Mouse (Mus musculus): ENCODE measurements at regions not wholly inside any gene's neighbourhood (a gene's known extent, or its start where the extent isn't known, plus 50 kb on each side); places are given as distances from the start of the nearest gene placed in this dataset.

DNA sequence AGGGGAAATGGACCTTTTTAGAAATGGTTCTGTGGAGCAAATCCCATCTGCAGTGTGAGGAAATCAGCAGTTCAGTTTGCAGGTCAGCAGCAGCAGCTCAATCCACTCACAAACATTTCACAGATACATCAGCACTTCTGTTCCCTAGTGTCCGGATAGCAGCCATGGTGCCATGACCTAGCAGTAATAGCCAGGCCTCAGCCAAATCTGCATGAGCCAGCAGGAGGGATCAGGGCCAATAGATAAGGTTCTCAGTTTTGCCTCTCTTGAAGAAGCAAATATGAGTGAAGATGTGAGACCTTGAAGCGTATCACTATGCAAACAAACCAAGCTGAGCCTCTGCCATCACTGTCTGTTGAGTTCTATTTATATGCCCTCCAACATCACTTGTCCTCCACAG is 380.7 kb upstream of the Chrm3 start:
- H3K9ac ChIP-seq (replicated peaks; ENCODE audit: low read length), result no peak overlapping the region
- no peak for ATAC-seq (ENCODE audit: low FRiP score, low TSS enrichment)
- WGBS, result 83% methylated on average over 2 of the region's 2 CpGs
- H3K36me3 ChIP-seq (ENCODE audit: insufficient read depth, low read length), result no peaks in the 10 kb centered on the region
- H3K4me3 ChIP-seq (ENCODE audit: low read length), result no peak overlapping the region
- no peak overlapping the region for H3K27ac ChIP-seq (ENCODE audit: low read length)
- no peaks in the 10 kb centered on the region for H3K27me3 ChIP-seq (ENCODE audit: insufficient read depth, low read length)
- no peaks in the 10 kb centered on the region for H3K9me3 ChIP-seq (ENCODE audit: low read length)
- H3K4me1 ChIP-seq (ENCODE audit: insufficient read depth, low read length), result no peaks in the 10 kb centered on the region
- no peak overlapping the region for H3K4me2 ChIP-seq (replicated peaks; ENCODE audit: low read depth, low read length)

GRCm38 (mm10) chr13:10725745-10726171 is 365.1 kb upstream of the Chrm3 start:
- no peaks in the 10 kb centered on the region for H3K4me1 ChIP-seq (ENCODE audit: insufficient read depth, low read length)
- no peaks in the 10 kb centered on the region for H3K36me3 ChIP-seq (ENCODE audit: insufficient read depth, low read length)
- H3K27ac ChIP-seq (ENCODE audit: low read length), result no peak overlapping the region
- no peaks in the 10 kb centered on the region for H3K9me3 ChIP-seq (ENCODE audit: low read length)
- no peaks in the 10 kb centered on the region for H3K27me3 ChIP-seq (ENCODE audit: insufficient read depth, low read length)
- no peak overlapping the region for H3K4me3 ChIP-seq (ENCODE audit: low read length)
- no peak overlapping the region for H3K9ac ChIP-seq (replicated peaks; ENCODE audit: low read length)
- no peak for ATAC-seq (ENCODE audit: low FRiP score, low TSS enrichment)
- no peak overlapping the region for H3K4me2 ChIP-seq (replicated peaks; ENCODE audit: low read depth, low read length)
- 55% methylated on average over 3 of the region's 3 CpGs for WGBS

DNA sequence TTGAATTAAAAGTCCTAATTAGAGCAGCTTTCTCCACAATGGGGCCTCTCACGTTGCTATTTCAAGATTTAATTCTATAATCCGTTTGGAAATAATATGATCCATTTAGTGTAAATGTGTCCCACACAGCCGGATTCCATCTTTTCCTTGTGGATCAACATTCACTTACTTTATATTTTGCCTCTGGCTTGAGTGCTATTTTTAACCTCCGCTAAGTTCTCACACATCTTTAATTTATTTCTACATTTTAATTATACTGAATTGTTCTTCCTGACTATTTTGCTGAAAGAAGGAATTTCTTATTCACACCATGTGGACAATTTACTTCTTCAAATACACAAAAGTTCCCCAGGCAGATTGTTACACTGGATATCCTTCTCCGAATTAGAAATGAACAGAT is 364.7 kb upstream of the Chrm3 start:
- Histone ChIP-seq H3K27ac (ENCODE audit: low read length) (no peak overlapping the region), H3K36me3 (ENCODE audit: insufficient read depth, low read length) (no peaks in the 10 kb centered on the region), H3K27me3 (ENCODE audit: insufficient read depth, low read length) (no peaks in the 10 kb centered on the region), H3K4me2 (replicated peaks; ENCODE audit: low read depth, low read length) (no peak overlapping the region), H3K4me1 (ENCODE audit: insufficient read depth, low read length) (no peaks in the 10 kb centered on the region), H3K9me3 (ENCODE audit: low read length) (no peaks in the 10 kb centered on the region), H3K4me3 (ENCODE audit: low read length) (no peak overlapping the region), H3K9ac (replicated peaks; ENCODE audit: low read length) (no peak overlapping the region)
- 56% methylated on average over 5 of the region's 5 CpGs for WGBS
- ATAC-seq (ENCODE audit: low FRiP score, low TSS enrichment), result no peak

DNA sequence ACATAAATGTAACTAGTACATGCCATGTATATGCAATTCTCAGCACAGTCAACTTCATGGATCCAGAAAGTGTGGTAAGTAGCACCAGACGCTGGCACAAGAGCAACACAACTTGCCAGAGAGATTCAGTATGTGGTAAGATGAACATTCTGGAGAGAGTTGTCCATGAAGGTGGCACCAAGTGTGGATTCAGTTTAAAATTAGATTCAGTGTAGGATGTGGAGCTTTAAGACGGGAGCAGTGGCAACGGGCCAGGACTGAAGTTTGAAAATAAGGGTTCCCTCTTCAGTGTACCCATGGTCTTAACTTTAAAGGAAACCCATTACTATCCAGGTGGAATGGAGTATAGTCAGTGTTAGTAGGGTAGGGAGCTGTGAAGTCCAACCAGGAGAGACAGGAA is 360.0 kb upstream of the Chrm3 start:
- ATAC-seq (ENCODE audit: low FRiP score, low TSS enrichment), result no peak
- 91% methylated on average over 3 of the region's 3 CpGs for WGBS
- no peaks in the 10 kb centered on the region for H3K4me1 ChIP-seq (ENCODE audit: insufficient read depth, low read length)
- no peak overlapping the region for H3K4me3 ChIP-seq (ENCODE audit: low read length)
- H3K27me3 ChIP-seq (ENCODE audit: insufficient read depth, low read length), result no peaks in the 10 kb centered on the region
- H3K4me2 ChIP-seq (replicated peaks; ENCODE audit: low read depth, low read length), result no peak overlapping the region
- no peaks in the 10 kb centered on the region for H3K9me3 ChIP-seq (ENCODE audit: low read length)
- H3K36me3 ChIP-seq (ENCODE audit: insufficient read depth, low read length), result no peaks in the 10 kb centered on the region
- no peak overlapping the region for H3K9ac ChIP-seq (replicated peaks; ENCODE audit: low read length)
- no peak overlapping the region for H3K27ac ChIP-seq (ENCODE audit: low read length)

GRCm38 (mm10) chr13:10711451-10711850 is 350.8 kb upstream of the Chrm3 start:
- H3K4me1 ChIP-seq (ENCODE audit: insufficient read depth, low read length), result no peaks in the 10 kb centered on the region
- H3K9me3 ChIP-seq (ENCODE audit: low read length), result no peaks in the 10 kb centered on the region
- no peak overlapping the region for H3K4me2 ChIP-seq (replicated peaks; ENCODE audit: low read depth, low read length)
- no peak overlapping the region for H3K4me3 ChIP-seq (ENCODE audit: low read length)
- H3K9ac ChIP-seq (replicated peaks; ENCODE audit: low read length), result no peak overlapping the region
- no peaks in the 10 kb centered on the region for H3K27me3 ChIP-seq (ENCODE audit: insufficient read depth, low read length)
- no peak overlapping the region for H3K27ac ChIP-seq (ENCODE audit: low read length)
- no peak for ATAC-seq (ENCODE audit: low FRiP score, low TSS enrichment)
- no peaks in the 10 kb centered on the region for H3K36me3 ChIP-seq (ENCODE audit: insufficient read depth, low read length)
- WGBS, result 64% methylated on average over 5 of the region's 5 CpGs

DNA sequence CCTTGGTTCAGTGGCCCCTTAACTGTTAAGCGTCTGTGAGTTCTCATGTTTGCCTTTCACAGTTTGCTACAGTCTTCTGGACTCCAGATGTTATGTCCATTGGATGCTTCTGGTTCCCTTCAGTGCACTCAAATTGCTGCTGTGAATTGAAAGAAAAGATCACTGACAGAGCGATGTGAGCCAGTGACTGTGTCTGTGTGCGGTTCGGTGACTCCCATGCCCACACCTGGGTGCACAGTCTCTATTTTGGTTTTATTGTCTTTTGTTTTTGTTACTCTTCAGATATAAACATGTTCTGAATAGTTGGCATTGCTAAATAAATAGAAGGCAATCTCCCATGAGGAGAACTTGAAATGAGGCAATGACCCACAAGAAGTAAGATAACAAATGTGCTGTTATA is 350.3 kb upstream of the Chrm3 start:
- Histone ChIP-seq H3K4me3 (ENCODE audit: low read length) (no peak overlapping the region), H3K27ac (ENCODE audit: low read length) (no peak overlapping the region), H3K9me3 (ENCODE audit: low read length) (no peaks in the 10 kb centered on the region), H3K4me2 (replicated peaks; ENCODE audit: low read depth, low read length) (no peak overlapping the region), H3K27me3 (ENCODE audit: insufficient read depth, low read length) (no peaks in the 10 kb centered on the region), H3K4me1 (ENCODE audit: insufficient read depth, low read length) (no peaks in the 10 kb centered on the region), H3K9ac (replicated peaks; ENCODE audit: low read length) (no peak overlapping the region), H3K36me3 (ENCODE audit: insufficient read depth, low read length) (no peaks in the 10 kb centered on the region)
- peak; percentile 70 for ATAC-seq (ENCODE audit: low FRiP score, low TSS enrichment)
- WGBS, result 64% methylated on average over 4 of the region's 4 CpGs

DNA sequence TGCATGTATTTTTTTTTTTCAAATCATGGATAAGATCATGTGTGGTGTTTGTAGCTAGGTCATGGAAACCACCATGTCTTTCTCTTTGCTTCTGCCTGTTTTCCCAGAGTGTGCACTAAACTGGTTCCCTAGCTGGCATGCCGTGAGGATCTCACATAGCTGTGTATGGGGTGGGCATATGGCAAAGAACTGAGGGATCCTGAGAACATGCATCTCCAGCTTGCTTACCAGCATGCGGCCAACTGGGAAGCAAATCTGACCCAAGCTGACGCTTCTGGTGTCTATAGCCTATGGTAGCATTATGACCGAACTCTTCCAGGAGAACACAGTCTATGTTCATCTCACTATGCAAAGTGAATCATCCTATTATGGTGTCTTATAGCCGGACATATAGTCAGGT is 336.5 kb upstream of the Chrm3 start:
- Histone ChIP-seq H3K27me3 (ENCODE audit: insufficient read depth, low read length) (no peaks in the 10 kb centered on the region), H3K36me3 (ENCODE audit: insufficient read depth, low read length) (no peaks in the 10 kb centered on the region), H3K27ac (ENCODE audit: low read length) (no peak overlapping the region), H3K4me3 (ENCODE audit: low read length) (no peak overlapping the region), H3K9me3 (ENCODE audit: low read length) (no peaks in the 10 kb centered on the region), H3K4me2 (replicated peaks; ENCODE audit: low read depth, low read length) (no peak overlapping the region), H3K9ac (replicated peaks; ENCODE audit: low read length) (no peak overlapping the region), H3K4me1 (ENCODE audit: insufficient read depth, low read length) (no peaks in the 10 kb centered on the region)
- 90% methylated on average over 5 of the region's 5 CpGs for WGBS
- no peak for ATAC-seq (ENCODE audit: low FRiP score, low TSS enrichment)

- Histone ChIP-seq H3K9ac (replicated peaks; ENCODE audit: low read length) (no peak overlapping the region), H3K36me3 (ENCODE audit: insufficient read depth, low read length) (no peaks in the 10 kb centered on the region), H3K4me2 (replicated peaks; ENCODE audit: low read depth, low read length) (no peak overlapping the region), H3K4me1 (ENCODE audit: insufficient read depth, low read length) (no peaks in the 10 kb centered on the region), H3K27me3 (ENCODE audit: insufficient read depth, low read length) (no peaks in the 10 kb centered on the region), H3K9me3 (ENCODE audit: low read length) (no peaks in the 10 kb centered on the region), H3K27ac (ENCODE audit: low read length) (no peak overlapping the region), H3K4me3 (ENCODE audit: low read length) (no peak overlapping the region)
- ATAC-seq (ENCODE audit: low FRiP score, low TSS enrichment), result no peak
- WGBS, result 78% methylated on average over 1 of the region's 1 CpGs
Measured at GRCm38 (mm10) chr13:10696181-10696977, 335.7 kb upstream of the Chrm3 start.

DNA sequence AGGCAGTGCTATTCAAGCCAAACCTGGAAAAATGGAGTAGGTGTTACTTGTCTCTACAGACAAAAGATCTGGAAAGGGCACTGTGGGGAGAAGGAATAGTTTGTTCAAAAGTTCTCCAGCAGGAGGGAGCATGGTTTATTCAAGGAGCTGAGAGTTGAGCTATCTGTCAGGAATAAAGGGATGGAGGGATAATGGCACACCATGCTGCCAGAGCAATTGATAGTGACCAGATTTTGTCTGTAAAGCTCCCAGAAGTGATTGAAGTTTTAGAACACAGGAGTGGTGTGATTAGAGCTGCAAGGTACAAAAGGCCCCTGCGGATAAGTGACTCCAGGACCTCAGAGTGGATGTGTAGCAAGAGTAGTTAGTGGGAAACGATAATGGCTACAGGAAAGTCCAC is 330.7 kb upstream of the Chrm3 start:
- no peaks in the 10 kb centered on the region for H3K36me3 ChIP-seq (ENCODE audit: insufficient read depth, low read length)
- no peaks in the 10 kb centered on the region for H3K9me3 ChIP-seq (ENCODE audit: low read length)
- H3K27ac ChIP-seq (ENCODE audit: low read length), result no peak overlapping the region
- no peak overlapping the region for H3K4me3 ChIP-seq (ENCODE audit: low read length)
- no peaks in the 10 kb centered on the region for H3K27me3 ChIP-seq (ENCODE audit: insufficient read depth, low read length)
- no peak overlapping the region for H3K9ac ChIP-seq (replicated peaks; ENCODE audit: low read length)
- 75% methylated on average over 2 of the region's 2 CpGs for WGBS
- ATAC-seq (ENCODE audit: low FRiP score, low TSS enrichment), result no peak
- no peak overlapping the region for H3K4me2 ChIP-seq (replicated peaks; ENCODE audit: low read depth, low read length)
- no peaks in the 10 kb centered on the region for H3K4me1 ChIP-seq (ENCODE audit: insufficient read depth, low read length)

GRCm38 (mm10) chr13:10687379-10687778 is 326.7 kb upstream of the Chrm3 start:
- 74% methylated on average over 5 of the region's 5 CpGs for WGBS
- no peaks in the 10 kb centered on the region for H3K36me3 ChIP-seq (ENCODE audit: insufficient read depth, low read length)
- no peak overlapping the region for H3K4me2 ChIP-seq (replicated peaks; ENCODE audit: low read depth, low read length)
- no peaks in the 10 kb centered on the region for H3K9me3 ChIP-seq (ENCODE audit: low read length)
- no peak overlapping the region for H3K27ac ChIP-seq (ENCODE audit: low read length)
- no peaks in the 10 kb centered on the region for H3K27me3 ChIP-seq (ENCODE audit: insufficient read depth, low read length)
- H3K4me3 ChIP-seq (ENCODE audit: low read length), result no peak overlapping the region
- no peak for ATAC-seq (ENCODE audit: low FRiP score, low TSS enrichment)
- no peaks in the 10 kb centered on the region for H3K4me1 ChIP-seq (ENCODE audit: insufficient read depth, low read length)
- no peak overlapping the region for H3K9ac ChIP-seq (replicated peaks; ENCODE audit: low read length)
